Mouse (Mus musculus) liver, embryonic 14.5 days (tissue): ENCODE measurements at regions not wholly inside any gene's neighbourhood (a gene's known extent, or its start where the extent isn't known, plus 50 kb on each side); places are given as distances from the start of the nearest gene placed in this dataset.
"Not testable (repeated sequence)": the region's sequence is repeated elsewhere in the genome, so short reads cannot be mapped to it uniquely, and the experiment has no call there.

Experiments used
- ATAC-seq: fragments of 200-750 bp; cut with Nextera tagmentation; 2 replicates; pipeline ENCODE4 v1.8.0; 2017; ENCODE audit warnings: moderate number of reproducible peaks, mild to moderate bottlenecking, moderate library complexity; ENCODE audit not compliant: insufficient read depth
- DNase-seq, 3 experiments: peaks; one replicate each; pipeline ENCODE4 v3.0.0-alpha.2; 2012 to 2013; ENCODE audit warnings: low read depth in 3 of 3, low spot score in 3 of 3
- H3K27ac ChIP-seq: fragments of 300-500 bp; sonication (generic); 2 replicates; pipeline ENCODE4 v1.5.1; 2014; ENCODE audit warnings: moderate library complexity, mild to moderate bottlenecking, control low read depth, inconsistent platforms
- H3K27me3 ChIP-seq: fragments of 300-500 bp; sonication (generic); 2 replicates; pipeline ENCODE4 v1.6.1; 2014; ENCODE audit warnings: mild to moderate bottlenecking, low read length, moderate library complexity; ENCODE audit not compliant: control insufficient read depth, insufficient read depth
- H3K36me3 ChIP-seq: fragments of 300-500 bp; sonication (generic); replicated peaks from 2 replicates; pipeline ENCODE4 v1.6.1; 2014; ENCODE audit warnings: low read depth; ENCODE audit not compliant: control insufficient read depth, insufficient read depth
- H3K4me1 ChIP-seq, 2 experiments: fragments of 200-500 bp in 1 of 2; fragments of 300-500 bp in 1 of 2; sonication (generic) in 1 of 2; replicated peaks; 2 replicates each; pipeline ENCODE4 v1.6.1; 2012 to 2014; ENCODE audit warnings: antibody characterized with exemption in 1 of 2, inconsistent platforms in 1 of 2, low read length in 1 of 2; ENCODE audit not compliant: control insufficient read depth in 2 of 2, insufficient read depth in 2 of 2
- H3K4me2 ChIP-seq: fragments of 300-500 bp; sonication (generic); 2 replicates; pipeline ENCODE4 v1.6.1; 2014; ENCODE audit warnings: low read depth, mild to moderate bottlenecking, control low read depth, moderate library complexity
- H3K4me3 ChIP-seq, 2 experiments: fragments of 200-500 bp in 1 of 2; fragments of 300-500 bp in 1 of 2; sonication (generic) in 1 of 2; 2 replicates each; pipeline ENCODE4 v1.5.1; 2012 to 2014; ENCODE audit warnings: low read depth in 2 of 2, low read length in 2 of 2, mild to moderate bottlenecking in 2 of 2, control low read depth in 1 of 2, inconsistent platforms in 1 of 2, moderate library complexity in 1 of 2; ENCODE audit not compliant: insufficient read depth in 1 of 2
- H3K9ac ChIP-seq: fragments of 300-500 bp; sonication (generic); replicated peaks from 2 replicates; pipeline ENCODE4 v1.6.1; 2014; ENCODE audit warnings: mild to moderate bottlenecking, control low read depth, moderate library complexity
- H3K9me3 ChIP-seq: fragments of 300-500 bp; sonication (generic); 2 replicates; pipeline ENCODE4 v1.6.1; 2016; ENCODE audit warnings: low read length, mixed read lengths; ENCODE audit not compliant: control insufficient read depth
- CTCF ChIP-seq: IDR thresholded peaks from 2 replicates; pipeline ENCODE4 v1.5.1; 2016; ENCODE audit warnings: antibody characterized with exemption, low read depth, control low read depth
- EP300 ChIP-seq: IDR thresholded peaks from 2 replicates; pipeline ENCODE4 v1.6.1; 2016; ENCODE audit warnings: antibody characterized with exemption, low read depth
- WGBS: fragments of 180-500 bp; shearing (Covaris S2); extraction: QIAGEN DNeasy Blood & Tissue Kit; methylation state at CpG from one replicate; pipeline ENCODE4 v1.1.7; 2014; ENCODE audit not compliant: insufficient replicate concordance; 5-methylcytosine and 5-hydroxymethylcytosine counted together

- H3K4me1 ChIP-seq, H3K9ac ChIP-seq, H3K9me3 ChIP-seq, H3K27me3 ChIP-seq, H3K4me3 ChIP-seq, H3K36me3 ChIP-seq: not testable (repeated sequence)
- DNase-seq = peak in 1 of 3 experiments; percentile 13
- ATAC-seq = peak; percentile 92
- TF ChIP-seq EP300 = 0 out of 2 replicates have a peak, but pooled peaks have one; percentile 32
- peak overlapping the region; percentile 33; the same call in 1 of the 2 replicates for H3K4me2 ChIP-seq
- peak overlapping the region; percentile 33; the same call in 1 of the 2 replicates for H3K27ac ChIP-seq
- WGBS = 65% methylated on average over 1 of the region's 1 CpGs
Observed at GRCm38 (mm10) chr3:22320425-22320824, 244.0 kb downstream of the Tbl1xr1 start.

GRCm38 (mm10) chr3:22331240-22331639 lies 254.8 kb downstream of the Tbl1xr1 start:
- no peak overlapping the region for H3K4me3 ChIP-seq

More at GRCm38 (mm10) chr3:22331240-22331639, 254.8 kb downstream of the Tbl1xr1 start:
- no peaks in the 10 kb centered on the region for H3K9me3 ChIP-seq
- no peak overlapping the region for H3K27ac ChIP-seq
- no peak for DNase-seq
- 36% methylated on average over 1 of the region's 1 CpGs for WGBS
- H3K4me2 ChIP-seq = no peak overlapping the region
- no peak for ATAC-seq
- H3K9ac ChIP-seq = no peak overlapping the region
- H3K36me3 ChIP-seq = no peaks in the 10 kb centered on the region
- no peaks in the 10 kb centered on the region for H3K4me1 ChIP-seq
- TF ChIP-seq EP300 (no peak), CTCF (no peak)
- no peaks in the 10 kb centered on the region for H3K27me3 ChIP-seq
